Mouse (Mus musculus) urinary bladder, postnatal 0 days (tissue): Measurements from ENCODE around the gene Nova2. TPM values are rescaled to one million over a fixed set of nuclear protein-coding genes. Genes with fewer than 3 reads are reported as not detected.

Experiments
- polyA plus RNA-seq: library from polyadenylated mRNA; unstranded; fragments of >200 nt; fragmentation: Nextera tagmentation; extraction: Ambion mirVana; gene quantifications from 2 replicates; pipeline ENCODE4 v1.2.1, GENCODE M21; 2015

The Nova2 gene
- 0.19 and 0.20 TPM in 2 replicates for polyA plus RNA-seq

DNA sequence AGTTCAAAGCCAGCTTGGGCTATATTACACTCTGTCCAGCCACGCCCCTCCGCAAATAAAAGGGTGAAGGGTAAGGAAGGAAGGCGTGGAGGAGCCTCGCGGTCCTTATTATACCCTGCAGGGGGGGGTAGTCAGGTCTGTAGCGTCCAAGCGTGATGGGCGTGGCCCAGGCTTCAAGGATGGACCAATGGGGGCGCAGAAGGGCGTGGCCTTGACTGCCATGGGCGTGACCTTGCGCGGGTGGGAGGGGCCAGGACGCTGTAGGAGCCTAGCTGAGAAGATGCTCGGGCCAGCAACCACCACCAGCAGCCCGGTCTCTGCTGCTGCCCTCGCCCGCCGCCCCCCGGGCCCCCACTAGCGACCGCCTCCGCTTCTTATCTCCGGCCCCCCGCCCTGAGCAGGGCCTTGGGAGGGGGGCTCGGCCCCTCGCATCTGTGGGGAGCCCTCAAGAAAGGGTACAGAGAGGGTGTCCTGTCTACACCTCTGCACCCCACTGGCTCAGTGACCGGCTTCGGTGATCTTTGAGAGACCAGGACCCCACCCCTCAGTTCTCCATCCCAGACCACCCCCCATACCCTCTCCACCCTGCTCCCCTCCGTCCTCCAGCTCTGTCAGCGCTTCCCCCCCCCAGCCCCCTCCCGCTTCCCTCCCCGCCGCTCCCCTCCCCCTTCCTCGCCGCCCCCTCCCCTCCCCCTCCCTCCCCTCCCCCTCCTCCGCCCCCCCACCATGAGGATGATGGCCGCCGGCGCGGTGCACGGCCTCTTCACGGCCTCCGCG lies at the start of gene Nova2:
TSS of gene Nova2 (plus strand) at position 727 of the 777 bp plus-strand sequence.

DNA sequence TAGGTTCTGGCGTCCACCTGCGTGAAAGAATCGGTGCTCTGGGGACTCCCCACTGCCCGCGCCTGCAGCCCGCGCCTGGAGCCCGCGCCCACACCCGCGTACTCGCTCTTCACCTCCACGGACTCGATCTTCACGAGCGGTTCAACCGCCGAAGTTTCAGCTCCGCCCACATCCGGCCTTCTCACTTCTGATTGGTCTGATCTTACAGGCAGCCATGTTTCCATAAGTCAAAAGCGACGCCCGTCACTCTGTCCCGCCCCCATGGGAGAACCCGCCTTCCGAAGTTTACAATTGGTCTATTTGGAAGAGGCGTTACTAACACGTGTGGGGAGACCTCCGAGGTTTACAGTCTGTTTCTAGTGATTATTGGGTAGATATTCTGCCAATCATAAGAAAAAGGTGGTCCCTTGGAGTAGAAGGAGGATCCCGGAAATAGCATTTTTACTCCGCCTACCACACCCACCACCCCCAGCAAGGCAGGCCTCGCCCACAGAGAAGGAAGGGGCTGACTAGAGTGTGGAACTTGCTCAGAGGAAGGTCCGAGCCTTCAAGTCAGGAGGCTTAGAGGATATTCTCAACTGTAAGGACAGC lies 15.4 kb upstream of the Nova2 start, which contains the start of gene Ccdc61:
TSS of gene Ccdc61 (minus strand) at position 175 of the 591 bp plus-strand sequence.

DNA sequence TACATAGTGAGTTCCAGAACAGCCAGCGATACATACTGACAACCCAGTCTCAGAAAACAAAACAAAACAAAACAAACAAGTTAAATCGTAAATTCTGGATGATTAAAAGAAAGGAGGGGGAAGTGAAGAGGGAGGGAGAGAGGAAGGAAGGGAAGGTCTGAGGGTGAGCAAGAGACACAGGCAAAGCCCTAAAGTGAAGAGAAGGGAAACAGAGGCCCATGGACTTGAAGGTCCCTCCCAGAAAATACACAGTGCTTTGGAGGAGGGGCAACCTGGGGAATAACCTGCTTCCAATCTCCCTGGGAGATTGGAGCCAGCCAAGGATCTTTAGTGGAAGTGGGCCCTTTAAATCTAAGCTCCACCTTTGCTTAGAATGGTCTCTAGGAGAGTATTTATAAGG lies 61.4 kb downstream of the Nova2 start, which contains the start of gene Nanos2:
TSS of gene Nanos2 (plus strand) at position 301 of the 400 bp plus-strand sequence.

DNA sequence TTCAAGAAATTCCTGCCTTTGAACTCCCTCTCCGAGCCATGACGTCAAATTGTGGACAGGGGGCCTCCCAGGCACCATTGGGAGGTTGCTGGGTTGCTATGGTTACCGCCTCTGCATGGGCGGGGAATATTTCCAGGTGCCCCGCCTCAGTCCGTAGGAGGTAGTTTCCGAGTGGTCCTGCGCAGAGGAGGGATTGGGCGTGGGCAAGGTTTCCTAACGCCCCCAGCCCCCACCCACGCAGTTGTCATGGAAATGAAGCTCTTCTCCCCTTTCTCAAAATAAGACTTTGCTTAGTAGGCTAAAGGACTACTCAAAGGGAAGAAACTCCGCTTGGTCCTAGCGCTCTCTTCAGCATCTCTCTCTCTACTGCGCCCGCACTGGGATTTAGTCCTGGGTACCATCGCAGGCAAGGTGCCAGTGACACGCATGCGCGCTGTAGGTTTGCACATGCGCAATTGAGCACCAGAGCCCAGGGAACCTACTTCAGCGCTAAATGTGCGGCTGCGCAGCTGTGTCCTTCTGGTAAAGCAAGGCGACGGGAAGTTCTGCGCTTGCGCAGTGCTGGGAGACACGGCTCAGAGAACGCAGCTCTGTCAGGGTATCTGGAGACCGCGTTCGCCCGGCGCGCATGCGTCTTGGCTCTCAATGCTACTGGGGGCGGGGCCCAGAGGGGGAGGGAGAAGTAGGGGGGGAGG lies 65.1 kb downstream of the Nova2 start, which contains the start of gene Mypop:
TSS of gene Mypop (plus strand) at position 645 of the 695 bp plus-strand sequence.

DNA sequence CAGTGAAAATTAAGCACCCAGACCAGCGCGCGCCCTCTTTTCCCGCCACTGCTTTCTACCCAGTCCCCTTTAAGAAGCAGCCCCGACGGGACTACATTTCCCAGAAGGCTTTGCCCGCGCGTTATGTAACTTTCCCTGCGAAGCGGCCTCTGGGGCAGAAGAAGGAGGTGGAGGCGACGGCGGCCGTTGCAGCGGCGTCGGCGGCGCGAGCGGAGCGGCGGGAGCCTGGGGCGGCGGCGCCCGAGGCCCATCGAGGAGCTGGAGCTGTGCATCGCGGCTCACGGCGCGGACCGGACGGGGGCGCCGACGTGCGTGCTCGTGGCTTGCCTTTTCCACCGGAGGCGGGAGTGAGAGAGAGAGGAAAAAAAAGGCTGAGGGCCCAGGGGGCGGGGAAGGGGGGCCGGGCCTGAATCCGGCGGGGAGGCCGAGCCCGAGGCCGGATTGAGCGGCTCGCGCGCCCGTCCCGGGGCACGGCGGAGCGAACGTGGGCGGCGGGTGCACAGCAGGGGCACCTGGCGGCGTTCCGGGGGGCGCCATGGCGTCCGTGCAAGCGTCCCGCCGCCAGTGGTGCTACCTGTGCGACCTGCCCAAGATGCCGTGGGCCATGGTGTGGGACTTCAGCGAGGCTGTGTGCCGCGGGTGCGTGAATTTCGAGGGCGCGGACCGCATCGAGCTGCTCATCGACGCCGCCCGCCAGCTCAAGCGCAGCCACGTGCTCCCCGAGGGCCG lies 78.4 kb downstream of the Nova2 start, which contains the start of gene Irf2bp1:
TSS of gene Irf2bp1 (plus strand) at position 143 of the 729 bp plus-strand sequence.

Other genes starting within 250 kb of the Nova2 start
- not detected in 2 replicates for gene Psg20, start 239.7 kb upstream of the Nova2 start, polyA plus RNA-seq
- gene Psg22, start 207.8 kb upstream of the Nova2 start, polyA plus RNA-seq = not detected in 2 replicates
- gene Psg19, start 127.4 kb upstream of the Nova2 start, polyA plus RNA-seq = not detected in 2 replicates
- 0.06 and 0.10 TPM in 2 replicates for gene Psg17, start 104.3 kb upstream of the Nova2 start, polyA plus RNA-seq
- gene Mill2, start 85.9 kb upstream of the Nova2 start, polyA plus RNA-seq = 2.6 and 3.1 TPM in 2 replicates
- gene Pglyrp1, start 54.6 kb upstream of the Nova2 start, polyA plus RNA-seq = 2.7 and 5.1 TPM in 2 replicates
- 11.8 and 12.3 TPM in 2 replicates for gene Ccdc61, start 15.5 kb upstream of the Nova2 start, polyA plus RNA-seq
- gene Nanos2, start 61.5 kb downstream of the Nova2 start, polyA plus RNA-seq = not detected in 2 replicates
- gene Mypop, start 65.4 kb downstream of the Nova2 start, polyA plus RNA-seq = 2.3 and 2.4 TPM in 2 replicates
- gene Irf2bp1, start 78.2 kb downstream of the Nova2 start, polyA plus RNA-seq = 7.5 and 8.1 TPM in 2 replicates
- gene Foxa3, start 97.7 kb downstream of the Nova2 start, polyA plus RNA-seq = not detected in 2 replicates
- 10.3 and 10.6 TPM in 2 replicates for gene Sympk, start 98.5 kb downstream of the Nova2 start, polyA plus RNA-seq
- gene Rsph6a, start 128.8 kb downstream of the Nova2 start, polyA plus RNA-seq = not detected in 2 replicates
- gene Dmwd, start 150.3 kb downstream of the Nova2 start, polyA plus RNA-seq = 7.3 and 9.4 TPM in 2 replicates
- 567 and 705 TPM in 2 replicates for gene Dmpk, start 158.0 kb downstream of the Nova2 start, polyA plus RNA-seq
- gene Six5, start 168.7 kb downstream of the Nova2 start, polyA plus RNA-seq = 28.4 and 30.6 TPM in 2 replicates
- 0.71 and 1.3 TPM in 2 replicates for gene Gm4969, start 192.5 kb downstream of the Nova2 start, polyA plus RNA-seq
- 5.8 and 6.1 TPM in 2 replicates for gene Fbxo46, start 194.0 kb downstream of the Nova2 start, polyA plus RNA-seq
- gene Qpctl, start 223.4 kb downstream of the Nova2 start, polyA plus RNA-seq = 11.9 and 12.2 TPM in 2 replicates
- gene Snrpd2, start 223.8 kb downstream of the Nova2 start, polyA plus RNA-seq = 189 and 191 TPM in 2 replicates
- 0.37 and 0.49 TPM in 2 replicates for gene Gipr, start 240.2 kb downstream of the Nova2 start, polyA plus RNA-seq